Mouse (Mus musculus) cerebellum, adult 2 months (tissue): ENCODE measurements around the gene Parvb.

Experiments
- CTCF ChIP-seq: fragments of 200-500 bp; IDR thresholded peaks from 2 replicates; pipeline ENCODE4 v1.5.1; 2011; ENCODE audit warnings: low read depth, mild to moderate bottlenecking, control low read depth, low read length, moderate library complexity, borderline replicate concordance; ENCODE audit not compliant: insufficient read depth
- POLR2A ChIP-seq: fragments of 200-500 bp; IDR thresholded peaks from 2 replicates; pipeline ENCODE4 v1.6.1; 2011; ENCODE audit warnings: low read length, control low read depth, borderline replicate concordance; ENCODE audit not compliant: insufficient read depth

GRCm38 (mm10) chr15:84325736-84326135 is 93.9 kb downstream of the Parvb start:
- no peak for TF ChIP-seq POLR2A
- TF ChIP-seq CTCF = no peak
